Mouse (Mus musculus) left cerebral cortex, postnatal 10 days (tissue): ENCODE measurements around the gene Gpr171. TPM values are rescaled to one million over a fixed set of nuclear protein-coding genes. Genes with fewer than 3 reads are reported as not detected.
A peak's percentile ranks its signal among the peaks of the same experiment; 100 is the strongest.
"Not testable (repeated sequence)": the region's sequence is repeated elsewhere in the genome, so short reads cannot be mapped to it uniquely, and the experiment has no call there.

Source experiments
- DNase-seq, 2 experiments: peaks; one replicate each; pipeline ENCODE4 v3.0.0; 2021 to 2022; ENCODE audit warnings: low spot score in 2 of 2, mixed read lengths in 1 of 2; ENCODE audit errors: extremely low spot score in 1 of 2
- intact Hi-C: fragments of 180-260 bp; cut with DNase I; formaldehyde crosslinking; loops from one replicate; pipeline ENCODE4 v1.15.1; 2025
- total RNA-seq, 2 experiments: library from RNA; stranded (reverse); gene quantifications; 2 replicates each; pipeline ENCODE4 v1.2.3; 2021

Gpr171 gene
- total RNA-seq, 2 experiments from 2014 or later = not detected

DNA sequence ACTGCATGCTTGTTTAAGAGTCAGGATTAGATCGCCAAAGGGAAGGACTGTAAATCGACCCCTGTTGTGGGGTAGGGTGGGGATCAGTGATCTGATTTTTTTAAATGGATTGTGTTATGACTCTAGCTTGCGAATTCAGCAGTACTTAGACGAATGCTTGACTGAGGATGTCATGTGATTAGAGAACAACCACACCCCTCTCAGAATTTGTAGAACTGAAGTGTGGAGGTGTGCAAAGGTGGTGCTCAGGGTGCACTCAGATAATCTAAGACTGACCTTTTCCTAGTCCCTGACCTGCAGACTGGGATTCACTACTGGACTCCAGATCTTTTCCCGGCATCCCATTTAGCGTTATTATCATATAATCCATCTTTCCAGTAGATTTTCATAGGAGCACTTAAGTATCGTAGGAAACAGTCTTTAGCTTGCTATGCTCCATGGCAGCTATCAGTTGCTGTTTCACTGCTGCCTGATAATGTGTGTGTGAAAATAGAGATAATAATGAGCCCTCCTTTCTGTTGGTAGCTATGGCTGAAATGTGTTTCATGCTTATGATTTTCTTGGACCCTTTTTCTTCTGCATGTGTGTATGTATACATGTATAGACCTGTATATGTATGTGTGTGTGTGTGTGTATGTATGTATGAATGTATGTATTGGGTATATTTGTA is 20.3 kb upstream of the Gpr171 start:
- DNase-seq = no peak
- intact Hi-C loops = loop anchor here (5.0 to 10.0 kb wide), 2 partner anchors 85 to 993 kb away; no protein-coding TSS in a partner anchor

DNA sequence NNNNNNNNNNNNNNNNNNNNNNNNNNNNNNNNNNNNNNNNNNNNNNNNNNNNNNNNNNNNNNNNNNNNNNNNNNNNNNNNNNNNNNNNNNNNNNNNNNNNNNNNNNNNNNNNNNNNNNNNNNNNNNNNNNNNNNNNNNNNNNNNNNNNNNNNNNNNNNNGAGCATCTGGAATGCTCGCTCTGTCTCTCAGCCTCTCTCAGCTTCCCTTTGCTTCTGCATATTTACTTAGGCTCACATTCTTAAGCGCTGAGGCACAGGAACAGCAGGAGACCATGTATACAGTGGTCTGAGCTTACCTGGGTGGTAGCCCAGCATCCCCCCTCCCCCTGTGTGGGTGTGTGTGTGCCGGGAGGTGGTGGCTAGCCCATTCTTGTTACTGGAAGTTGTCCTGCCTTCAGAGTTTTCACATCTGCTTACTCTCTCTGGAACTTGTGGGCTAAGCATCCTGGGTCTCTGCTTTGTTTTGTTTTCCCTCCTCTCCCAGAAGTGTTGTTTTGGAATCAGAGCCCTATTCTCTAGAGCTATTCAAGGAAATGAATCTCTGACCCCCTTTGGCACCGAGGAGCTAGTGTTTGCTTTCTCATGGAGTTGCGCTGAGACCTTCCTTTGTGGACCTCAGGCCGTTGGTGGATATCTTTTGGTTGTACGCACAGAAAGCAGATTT is 19.6 kb upstream of the Gpr171 start:
- intact Hi-C loops = loop anchor here (5.0 to 10.0 kb wide), 2 partner anchors 86 to 994 kb away; no protein-coding TSS in a partner anchor
- DNase-seq = peak in 1 of 2 experiments; percentile 38

- no peak for DNase-seq
- intact Hi-C loops = loop anchor here (10.0 kb wide), 1 partner anchor 941 kb away; no protein-coding TSS in a partner anchor
Observed at GRCm38 (mm10) chr3:59113973-59114517, 12.4 kb upstream of the Gpr171 start.

GRCm38 (mm10) chr3:59113291-59113690 is 11.7 kb upstream of the Gpr171 start:
- DNase-seq = not testable (repeated sequence)
- intact Hi-C loops = loop anchor here (10.0 kb wide), 1 partner anchor 942 kb away; no protein-coding TSS in a partner anchor

DNA sequence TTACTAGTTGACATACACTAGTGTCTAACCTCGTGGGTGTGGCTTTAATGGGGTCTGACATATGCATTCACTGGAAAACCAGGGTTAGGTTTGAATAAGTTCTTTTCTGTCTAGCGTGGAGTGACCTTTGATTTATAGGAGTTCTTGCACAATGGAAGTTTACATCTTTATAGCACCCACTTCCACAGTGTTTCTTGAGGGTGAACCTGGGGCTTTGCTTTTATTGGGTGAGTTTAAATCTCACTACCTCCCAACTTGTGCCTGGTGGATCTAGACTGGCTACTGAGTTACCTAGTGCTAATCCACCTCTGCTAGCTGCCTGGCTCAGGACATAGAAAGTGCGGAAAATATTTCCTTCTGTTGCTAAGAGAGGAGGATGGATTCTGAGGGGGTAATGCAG is 10.3 kb upstream of the Gpr171 start:
- intact Hi-C loops = loop anchor here (10.0 kb wide), 1 partner anchor 943 kb away; no protein-coding TSS in a partner anchor
- DNase-seq = no peak

GRCm38 (mm10) chr3:59109834-59110233 is 8.2 kb upstream of the Gpr171 start:
- not testable (repeated sequence) for DNase-seq
- intact Hi-C loops = loop anchor here (10.0 kb wide), 1 partner anchor 945 kb away; no protein-coding TSS in a partner anchor

- intact Hi-C loops = no loop called here
- no peak for DNase-seq
Observed at GRCm38 (mm10) chr3:59107439-59107838, 5.8 kb upstream of the Gpr171 start.

DNA sequence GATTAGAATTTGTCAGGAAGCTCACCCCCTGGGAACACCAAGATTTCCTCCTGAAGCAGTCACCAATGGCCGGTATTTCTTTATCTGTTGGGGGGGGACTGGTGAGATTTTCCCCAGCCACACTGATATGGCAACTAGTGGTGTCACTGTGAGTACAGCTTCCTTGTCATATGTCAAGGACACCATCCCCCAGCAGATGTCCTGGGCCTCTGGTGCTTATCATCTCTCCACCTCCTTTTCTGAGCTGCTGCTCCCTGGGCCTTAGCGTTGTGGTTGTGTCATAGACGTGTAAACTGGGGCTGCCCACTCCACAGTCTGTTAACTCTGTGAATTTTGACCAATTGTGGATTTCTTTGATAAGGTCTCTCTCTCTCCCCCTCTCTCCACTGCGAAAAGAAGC is 2.8 kb upstream of the Gpr171 start:
- intact Hi-C loops = no loop called here
- DNase-seq = no peak

GRCm38 (mm10) chr3:59102146-59102545 is 525 bp upstream of the Gpr171 start:
- intact Hi-C loops = no loop called here
- no peak for DNase-seq

DNA sequence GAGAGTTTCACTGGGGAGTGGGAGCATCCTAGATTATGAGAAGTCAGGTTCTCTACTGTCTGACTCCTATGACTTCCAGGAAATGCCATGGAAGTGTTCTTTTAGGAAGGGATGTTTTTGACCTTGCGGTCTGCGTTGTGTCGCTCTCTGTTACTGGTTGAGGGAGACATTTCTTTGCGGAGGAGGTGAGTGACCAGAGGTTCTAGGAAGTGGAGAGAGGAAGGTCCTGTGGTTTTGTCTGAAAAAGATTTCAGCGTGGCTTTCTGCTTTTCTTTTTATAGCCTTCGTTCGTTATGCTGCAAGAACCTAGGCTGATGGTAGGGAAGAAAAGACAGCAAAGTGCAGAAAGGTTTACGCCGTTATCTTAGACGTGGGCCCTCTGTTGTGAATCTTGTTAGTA is 3.1 kb downstream of the Gpr171 start:
- intact Hi-C loops = no loop called here
- no peak for DNase-seq

DNA sequence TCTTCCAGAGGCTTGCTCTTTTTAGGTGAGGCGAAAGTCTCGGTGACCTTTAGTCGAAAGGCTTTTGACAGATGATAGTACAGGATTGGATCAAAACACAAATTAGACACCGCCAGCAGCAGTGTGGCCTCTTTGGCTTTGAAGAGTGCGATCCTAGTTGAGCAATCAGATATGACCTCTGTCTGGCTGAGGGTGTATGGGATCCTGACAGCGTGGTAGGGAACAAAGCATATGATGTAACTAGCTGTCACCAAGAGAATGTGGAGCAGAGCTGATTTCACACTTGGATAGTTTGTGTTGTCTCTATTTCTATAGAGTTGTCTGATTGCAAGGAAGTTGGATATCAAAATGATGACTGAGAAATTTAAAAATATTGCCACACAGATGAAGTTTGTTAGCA is 4.2 kb downstream of the Gpr171 start:
- no peak for DNase-seq
- intact Hi-C loops = no loop called here

DNA sequence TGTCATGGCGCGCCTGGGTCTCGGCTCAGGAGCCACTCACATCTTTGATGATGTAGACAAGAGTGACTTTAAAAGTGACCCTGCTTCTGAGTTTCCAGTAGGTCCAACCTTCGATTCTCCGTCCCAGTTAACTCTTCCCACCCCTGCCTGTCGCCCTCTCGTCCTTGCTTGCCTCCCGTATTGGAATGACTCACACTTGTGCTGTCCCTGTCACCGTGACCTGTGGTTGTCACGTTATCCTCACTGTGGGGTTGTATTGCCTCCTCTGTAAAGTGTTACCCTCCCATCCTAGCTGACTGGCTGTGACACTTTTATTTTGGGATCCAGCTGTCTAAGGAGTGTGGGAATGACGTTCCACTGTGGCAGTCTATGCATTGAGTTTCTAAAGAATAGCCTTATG is 8.9 kb downstream of the Gpr171 start:
- no peak for DNase-seq
- intact Hi-C loops = no loop called here

DNA sequence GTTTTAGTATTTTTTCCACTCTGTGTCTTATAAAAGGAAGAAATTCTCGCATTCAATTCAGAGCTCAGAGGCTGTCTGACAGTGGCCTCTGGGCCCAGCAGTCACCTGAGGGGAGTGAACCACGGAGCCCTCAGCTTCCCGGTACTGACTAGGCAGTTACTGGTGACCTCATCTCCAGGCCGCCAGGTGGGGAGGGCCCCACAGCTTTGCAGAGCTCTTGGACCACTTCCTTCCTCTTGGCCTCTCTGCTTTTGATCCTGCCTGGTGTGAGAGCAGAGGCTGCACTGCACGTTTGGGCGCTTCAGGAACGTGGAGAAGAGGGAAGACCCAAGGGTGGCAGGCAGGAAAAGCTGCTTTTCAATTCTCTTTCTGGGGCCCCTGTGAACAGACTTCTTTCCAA is 20.7 kb downstream of the Gpr171 start:
- intact Hi-C loops = no loop called here
- DNase-seq = no peak

- intact Hi-C loops = no loop called here
- DNase-seq = no peak
Observed at GRCm38 (mm10) chr3:59080293-59080916, 21.2 kb downstream of the Gpr171 start.

GRCm38 (mm10) chr3:59079327-59079726 is 22.3 kb downstream of the Gpr171 start:
- intact Hi-C loops = loop anchor here (10.0 kb wide), 1 partner anchor 1035 kb away; no protein-coding TSS in a partner anchor
- no peak for DNase-seq

DNA sequence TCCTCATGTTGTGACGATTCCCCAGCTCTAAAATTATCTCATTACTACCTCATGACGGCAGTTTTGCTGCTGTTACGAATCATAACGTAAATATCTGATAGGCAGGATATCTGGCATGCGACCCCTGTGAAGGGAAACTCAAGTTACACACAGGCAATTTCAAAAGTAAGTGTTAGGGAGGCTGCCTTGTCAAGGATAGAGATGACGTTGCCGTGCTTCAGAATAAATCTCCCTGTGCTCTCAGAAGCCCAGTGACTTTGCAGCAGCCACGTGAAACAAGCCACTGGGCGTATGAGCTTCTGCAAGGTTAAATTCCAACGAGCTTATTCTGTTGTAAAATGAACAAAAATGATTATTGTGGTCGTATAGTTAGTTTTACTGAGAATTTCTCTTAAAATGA is 23.0 kb downstream of the Gpr171 start:
- no peak for DNase-seq
- intact Hi-C loops = loop anchor here (10.0 kb wide), 1 partner anchor 1036 kb away; no protein-coding TSS in a partner anchor

DNA sequence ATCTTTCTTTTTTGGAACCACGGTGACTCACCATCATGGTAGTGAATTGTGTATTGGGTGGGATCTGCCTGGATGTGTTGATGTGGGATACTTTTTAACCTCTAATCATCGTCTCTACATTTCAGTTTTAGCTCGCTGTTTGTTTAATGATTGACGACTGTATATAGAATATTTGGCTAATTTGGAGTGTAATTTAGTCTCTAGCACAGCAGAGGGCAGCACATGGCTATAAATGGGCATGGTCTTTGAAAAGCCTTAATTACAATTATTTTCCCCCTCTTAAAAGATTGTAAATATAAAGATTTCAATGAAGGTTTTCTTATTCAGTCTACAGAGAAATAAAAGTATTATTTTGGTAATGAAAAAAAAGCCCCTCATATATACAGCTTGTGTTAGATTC is 24.3 kb downstream of the Gpr171 start:
- intact Hi-C loops = loop anchor here (10.0 kb wide), 1 partner anchor 1038 kb away; no protein-coding TSS in a partner anchor
- DNase-seq = no peak

DNA sequence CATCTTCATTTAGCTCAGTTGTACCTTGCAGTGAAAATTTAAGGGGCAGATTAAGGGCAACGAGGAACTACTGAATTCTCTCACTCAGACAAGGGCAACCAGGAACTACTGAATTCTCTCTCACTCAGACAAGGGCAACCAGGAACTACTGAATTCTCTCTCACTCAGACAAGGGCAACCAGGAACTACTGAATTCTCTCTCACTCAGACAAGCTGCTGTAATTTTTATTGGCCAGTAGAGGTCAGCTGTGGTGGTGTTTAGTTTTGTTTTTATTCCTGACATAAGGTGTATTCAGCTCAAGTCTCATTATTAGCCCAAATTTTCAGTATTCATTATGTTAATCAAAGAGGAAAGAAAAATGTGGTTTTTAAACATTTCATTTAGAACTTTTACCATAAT is 32.5 kb downstream of the Gpr171 start:
- intact Hi-C loops, DNase-seq: not testable (repeated sequence)

DNA sequence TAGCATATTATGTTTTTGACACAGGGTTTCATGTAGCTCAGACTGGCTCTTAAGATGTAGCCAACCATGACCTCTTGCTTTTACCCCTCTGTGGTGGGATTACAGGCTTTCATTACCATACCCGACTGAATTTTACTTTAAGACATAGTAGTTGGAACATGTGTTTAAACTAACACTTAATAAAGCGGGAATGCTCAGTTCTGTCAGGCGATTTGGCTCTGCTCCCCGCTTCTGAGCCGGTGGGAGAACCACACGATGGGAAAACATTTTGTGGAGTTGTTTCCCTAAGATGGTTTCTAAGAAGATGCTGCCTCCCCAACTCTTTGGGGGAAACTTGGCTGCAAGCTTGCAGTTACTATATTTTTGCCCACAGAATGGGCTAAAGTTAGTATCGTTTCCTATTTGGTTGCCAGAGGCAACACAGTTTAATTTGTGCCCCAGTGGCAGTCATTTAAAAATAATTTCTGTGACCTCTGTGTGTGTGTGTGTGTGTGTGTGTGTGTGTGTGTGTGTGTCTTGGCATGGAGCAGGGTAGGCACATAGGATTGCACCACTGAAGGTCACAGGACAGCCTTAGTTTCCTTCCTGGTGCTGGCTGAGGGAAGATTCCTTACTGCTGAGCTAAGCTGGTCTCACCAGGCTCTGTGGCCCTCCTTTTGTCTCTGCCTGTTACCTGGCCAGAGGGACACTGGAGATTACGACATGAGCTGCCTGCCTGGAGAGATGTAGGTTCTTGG is 34.9 kb downstream of the Gpr171 start:
- no peak for DNase-seq
- intact Hi-C loops = no loop called here
